Mouse (Mus musculus) retina, postnatal 7 days (tissue): Measurements from ENCODE around the gene Gdap1l1.
"Not testable (repeated sequence)": the region's sequence is repeated elsewhere in the genome, so short reads cannot be mapped to it uniquely, and the experiment has no call there.

Experiments
- DNase-seq: peaks from one replicate; pipeline ENCODE4 v3.0.0-alpha.2; 2012; ENCODE audit warnings: low read depth, low spot score

Gdap1l1 gene

DNA sequence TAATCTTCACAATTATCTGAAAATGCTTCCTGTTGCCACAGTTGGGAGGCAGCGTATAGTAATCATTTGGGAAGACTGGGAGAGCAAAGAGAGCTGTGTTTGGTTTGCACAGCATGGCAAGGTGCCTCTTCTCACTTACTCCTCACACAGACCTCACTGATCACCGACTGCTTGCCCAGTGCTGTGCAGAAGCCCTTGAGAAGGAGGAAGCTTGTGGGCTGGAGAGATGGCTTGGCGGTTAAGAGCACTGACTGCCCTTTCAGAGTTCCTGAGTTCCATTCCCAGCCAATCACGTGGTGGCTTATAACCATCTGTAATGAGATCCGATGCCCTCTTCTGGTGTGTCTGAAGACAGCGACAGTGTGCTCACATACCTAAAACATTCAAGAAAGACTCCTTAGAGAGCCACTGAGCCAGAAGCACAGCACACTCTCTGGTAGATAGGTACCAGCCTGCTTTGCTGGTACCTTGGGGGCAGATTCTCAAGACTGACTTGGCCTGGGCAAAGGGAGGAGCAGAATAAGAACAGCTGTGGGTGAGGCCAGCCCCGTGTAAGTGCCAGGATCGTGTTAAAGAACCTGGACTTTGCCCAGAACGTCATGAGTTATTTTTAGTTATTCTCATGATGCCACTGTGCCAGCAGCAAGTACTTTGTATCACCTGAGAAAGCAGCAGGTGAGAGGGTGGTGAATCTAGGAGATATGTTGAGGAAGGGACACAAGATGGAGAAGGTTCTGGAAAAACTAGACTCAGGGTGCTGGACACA, 15.2 kb upstream of the Gdap1l1 start:
- no peak for DNase-seq

DNA sequence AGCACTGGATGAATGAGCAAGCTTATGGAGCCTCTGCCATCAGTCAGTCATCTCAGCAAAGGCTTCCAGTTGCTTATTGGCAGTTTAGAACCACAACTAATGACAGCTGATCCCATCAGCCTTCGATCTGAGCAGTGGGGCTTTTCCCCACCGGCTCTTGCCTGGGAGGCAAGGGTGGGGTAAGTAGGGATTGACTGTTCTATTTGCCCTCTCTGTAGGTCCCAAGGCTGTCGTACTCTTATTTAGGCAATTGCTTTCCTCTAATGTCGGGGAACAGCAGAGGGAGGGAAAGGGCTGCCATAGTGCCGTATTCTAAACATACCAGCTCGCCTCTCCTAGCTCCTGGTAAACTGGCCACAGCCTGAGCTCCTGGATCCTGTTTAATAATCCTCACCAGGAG, 13.7 kb upstream of the Gdap1l1 start, which contains the start of gene Oser1:
Gene Oser1, minus strand, starts transcription at position 101 of the 400 bp plus-strand sequence.
- DNase-seq, result no peak

DNA sequence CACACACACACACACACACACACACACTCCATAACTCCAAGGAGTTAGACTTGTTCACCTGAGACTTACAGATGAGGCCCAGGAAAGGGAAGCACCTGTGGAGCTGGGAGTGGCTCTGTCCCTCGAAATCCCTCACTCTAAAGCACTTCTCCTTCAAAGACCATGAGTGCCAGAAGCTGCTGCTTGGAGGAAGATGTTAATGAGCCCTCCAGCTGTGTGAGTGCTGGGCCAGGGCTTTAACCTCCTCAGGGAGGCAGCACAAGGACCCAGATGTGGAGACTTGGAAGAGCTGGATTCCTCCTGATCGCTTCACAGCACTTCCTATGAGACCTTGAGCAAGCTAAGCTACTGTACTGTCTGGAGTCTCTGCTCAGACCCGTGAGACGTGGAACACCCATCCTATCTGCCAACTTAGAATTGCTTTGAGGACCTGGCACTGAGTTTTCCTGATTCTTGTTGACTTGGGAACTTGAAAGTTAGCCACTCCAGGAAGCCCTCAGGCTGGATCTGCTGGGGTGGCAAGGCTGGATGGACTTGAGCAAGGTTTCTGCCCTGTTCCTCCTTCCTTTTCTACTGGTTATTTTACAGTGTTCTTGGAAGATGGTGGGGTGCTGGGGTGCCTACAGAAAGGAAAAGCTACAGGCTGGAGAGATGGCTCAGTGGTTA, 9.8 kb upstream of the Gdap1l1 start:
- DNase-seq, result no peak

DNA sequence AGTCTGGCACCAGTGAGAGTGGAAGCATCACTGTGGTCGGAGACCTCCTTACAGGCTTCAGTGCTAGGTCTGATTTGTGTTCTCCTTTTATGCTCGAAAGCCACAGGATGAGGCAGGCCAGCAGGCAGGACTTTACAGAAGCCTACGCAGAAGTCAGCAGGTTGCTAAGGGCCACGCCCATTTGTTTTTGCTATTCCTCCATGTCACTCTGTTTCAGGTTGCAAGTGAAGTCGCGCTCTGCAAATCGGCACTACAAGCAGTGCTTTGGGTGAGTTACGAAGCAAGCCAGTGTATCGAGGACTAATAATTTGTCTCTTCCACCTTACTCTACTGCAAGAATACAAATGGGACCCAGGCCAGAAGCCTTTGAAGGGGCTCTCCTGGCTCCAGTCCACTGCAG, 7.0 kb upstream of the Gdap1l1 start:
- DNase-seq, result no peak

DNA sequence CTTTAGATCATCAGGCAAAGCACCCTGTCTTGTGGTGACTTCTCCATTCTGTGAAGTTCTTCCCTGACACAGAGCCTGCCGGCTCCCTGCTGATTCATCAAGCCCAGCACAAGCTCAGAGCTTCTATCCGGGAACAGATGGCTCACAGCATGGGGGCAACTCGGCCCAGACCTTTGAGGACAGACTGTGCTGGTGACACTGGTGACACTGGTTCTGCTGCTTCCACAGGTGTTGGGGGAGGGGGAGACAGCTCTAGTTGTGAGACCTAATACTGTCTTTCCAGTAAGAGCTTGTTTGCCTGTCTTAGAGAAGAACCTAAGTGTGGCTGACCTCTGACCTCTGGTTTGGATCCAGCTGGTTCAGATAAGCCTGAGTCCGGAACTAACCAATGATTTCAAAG, 4.3 kb upstream of the Gdap1l1 start:
- no peak for DNase-seq

DNA sequence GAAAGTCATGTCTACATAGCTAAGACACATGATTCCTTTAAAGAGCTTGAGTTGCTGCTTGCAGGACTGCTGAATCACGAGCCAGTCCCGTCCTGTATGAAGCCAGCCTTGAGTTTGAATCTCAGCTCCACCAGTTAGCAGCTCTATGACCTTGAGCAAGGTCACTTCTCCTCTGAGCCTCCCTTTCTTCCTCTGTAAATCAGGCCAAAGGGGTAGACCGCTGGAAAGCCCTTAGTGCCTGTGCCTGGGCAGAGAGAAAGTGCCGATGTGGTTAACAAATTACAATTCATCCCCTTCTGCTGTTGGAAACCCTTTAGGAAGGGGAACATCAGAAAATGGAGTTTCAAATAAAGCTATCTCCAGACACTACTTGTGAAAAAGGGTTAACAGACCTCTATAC, 476 bp upstream of the Gdap1l1 start:
- no peak for DNase-seq

DNA sequence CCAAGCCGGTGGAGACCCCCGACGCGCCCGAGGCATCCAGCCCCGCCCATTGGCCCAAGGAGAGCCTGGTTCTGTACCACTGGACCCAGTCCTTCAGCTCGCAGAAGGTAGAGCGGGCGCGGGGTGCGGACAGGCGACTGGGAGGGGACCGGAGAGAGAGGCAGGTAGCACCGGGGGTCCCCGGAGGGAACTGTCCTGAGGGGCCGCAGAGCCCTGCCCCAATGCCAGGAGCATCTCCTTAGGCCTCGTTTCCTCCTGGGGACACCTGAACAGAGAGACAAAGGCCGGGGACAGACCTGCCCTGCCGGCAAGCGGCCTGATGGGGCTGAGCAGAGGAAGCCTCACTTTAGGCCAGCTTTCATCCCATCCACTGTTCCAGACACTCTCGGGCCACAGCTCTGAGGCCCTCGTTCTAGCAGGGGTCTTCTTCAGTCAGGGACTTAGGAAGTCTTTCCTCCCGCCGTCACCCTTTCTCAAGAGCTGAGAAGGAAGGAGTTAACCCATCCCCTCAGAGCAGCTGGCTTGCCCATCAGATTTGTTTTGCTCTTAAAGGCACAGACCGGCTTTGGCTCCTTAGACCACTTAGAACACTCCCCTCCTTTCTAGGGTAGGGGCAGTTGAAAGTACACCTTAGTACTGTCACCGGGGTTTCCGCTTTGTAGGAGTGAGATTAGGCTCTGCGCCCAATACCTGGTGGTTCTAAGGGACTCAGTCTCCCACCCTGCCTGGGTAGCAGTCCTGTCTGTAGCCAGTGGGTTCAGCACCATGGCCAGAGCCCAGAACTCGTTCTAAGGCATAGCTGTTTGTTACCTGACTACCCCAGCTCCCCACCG, 559 bp downstream of the Gdap1l1 start:
- DNase-seq, result no peak

DNA sequence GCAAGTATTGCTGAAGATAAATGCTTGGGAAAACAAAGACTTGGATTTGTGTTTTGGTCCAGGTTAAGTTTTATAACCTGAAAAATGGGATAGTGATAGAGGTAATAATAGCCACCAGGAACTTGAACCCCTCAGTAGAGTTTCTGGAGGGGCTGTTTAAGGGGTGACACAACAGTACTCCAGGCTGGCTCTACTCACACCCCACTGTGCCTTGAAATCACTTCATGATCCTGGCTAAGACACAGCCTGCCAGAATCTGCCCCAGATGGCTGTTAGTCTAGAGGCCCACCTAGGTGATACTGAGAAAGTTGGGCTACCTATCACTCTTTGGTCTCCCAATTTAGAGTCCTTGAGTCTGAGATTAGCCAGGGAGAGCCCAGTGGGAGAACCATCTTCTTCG, 1.2 kb downstream of the Gdap1l1 start:
- no peak for DNase-seq

DNA sequence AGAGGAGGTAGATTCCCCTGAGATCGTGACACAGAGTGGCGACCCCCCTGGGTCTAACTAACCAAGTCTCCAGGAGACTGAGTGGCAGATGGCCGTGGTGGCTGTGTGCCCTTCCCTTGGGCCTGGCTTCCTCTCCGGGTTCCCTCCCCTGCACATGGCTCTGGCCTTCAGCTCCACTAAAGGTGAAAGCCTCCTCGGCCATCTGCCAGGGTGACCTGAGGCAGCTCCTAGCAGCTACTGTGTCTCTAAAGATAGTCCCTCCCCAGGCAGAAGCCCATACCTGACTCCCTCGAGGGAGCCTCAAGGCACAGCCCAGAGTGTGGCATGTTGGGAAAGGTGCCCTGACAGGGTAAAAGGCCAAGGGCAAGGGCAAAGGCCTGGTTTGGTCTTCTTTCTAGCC, 5.3 kb downstream of the Gdap1l1 start:
- no peak for DNase-seq

DNA sequence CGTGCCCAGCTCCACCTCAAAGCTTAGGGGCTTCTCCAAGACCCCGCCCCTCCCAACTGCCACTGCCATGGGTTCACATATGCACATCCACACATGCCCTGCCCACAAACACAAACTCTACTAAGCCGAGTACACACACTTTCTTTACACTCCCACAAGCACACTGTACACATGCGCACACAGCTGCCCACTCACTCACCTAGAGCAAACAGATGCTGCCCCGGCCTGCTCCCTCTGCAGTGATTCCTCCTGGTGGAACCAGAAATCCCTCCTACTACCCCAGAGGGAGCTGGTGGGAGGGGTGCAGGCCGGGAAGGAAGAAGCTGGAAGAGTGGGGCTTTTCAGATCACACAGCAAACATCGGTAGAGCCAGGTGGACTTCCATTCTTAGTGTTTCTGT, 5.7 kb downstream of the Gdap1l1 start:
- DNase-seq, result no peak

DNA sequence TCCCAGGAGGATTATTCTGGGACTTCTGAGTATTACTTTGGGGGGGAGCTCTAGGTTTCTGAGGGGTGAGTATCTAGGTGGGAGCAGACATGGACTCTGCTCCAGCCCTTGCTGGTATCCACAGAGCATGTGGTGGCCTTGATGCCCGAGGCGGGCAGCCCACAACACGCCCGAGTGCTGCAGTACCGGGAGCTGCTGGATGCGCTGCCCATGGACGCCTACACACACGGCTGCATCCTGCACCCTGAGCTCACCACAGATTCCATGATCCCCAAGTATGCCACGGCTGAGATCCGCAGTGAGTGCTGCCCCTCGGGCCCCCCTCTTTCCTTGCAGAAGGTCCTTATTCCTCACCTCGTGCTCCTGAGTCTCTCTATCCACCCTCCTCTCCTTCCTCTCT, 9.1 kb downstream of the Gdap1l1 start:
- DNase-seq, result no peak

DNA sequence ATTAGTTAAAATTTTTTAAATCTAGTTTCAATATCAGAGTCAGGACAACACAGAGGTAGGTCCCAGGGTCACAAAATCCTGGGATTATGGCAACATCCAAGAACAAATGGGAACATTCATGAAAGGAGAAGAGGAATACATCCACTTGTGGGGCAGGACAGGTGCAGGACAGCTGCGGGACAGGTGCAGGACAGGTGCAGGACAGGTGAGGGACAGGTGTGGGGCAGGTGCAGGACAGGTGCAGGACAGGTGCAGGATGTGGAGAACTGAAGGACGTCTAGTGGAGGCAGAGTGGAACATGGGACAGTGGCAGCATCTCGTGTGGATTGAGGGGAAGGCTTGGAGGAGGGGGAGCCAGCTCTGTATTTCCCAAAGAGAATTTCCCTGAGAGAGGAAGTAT, 11.0 kb downstream of the Gdap1l1 start:
- DNase-seq, result no peak

DNA sequence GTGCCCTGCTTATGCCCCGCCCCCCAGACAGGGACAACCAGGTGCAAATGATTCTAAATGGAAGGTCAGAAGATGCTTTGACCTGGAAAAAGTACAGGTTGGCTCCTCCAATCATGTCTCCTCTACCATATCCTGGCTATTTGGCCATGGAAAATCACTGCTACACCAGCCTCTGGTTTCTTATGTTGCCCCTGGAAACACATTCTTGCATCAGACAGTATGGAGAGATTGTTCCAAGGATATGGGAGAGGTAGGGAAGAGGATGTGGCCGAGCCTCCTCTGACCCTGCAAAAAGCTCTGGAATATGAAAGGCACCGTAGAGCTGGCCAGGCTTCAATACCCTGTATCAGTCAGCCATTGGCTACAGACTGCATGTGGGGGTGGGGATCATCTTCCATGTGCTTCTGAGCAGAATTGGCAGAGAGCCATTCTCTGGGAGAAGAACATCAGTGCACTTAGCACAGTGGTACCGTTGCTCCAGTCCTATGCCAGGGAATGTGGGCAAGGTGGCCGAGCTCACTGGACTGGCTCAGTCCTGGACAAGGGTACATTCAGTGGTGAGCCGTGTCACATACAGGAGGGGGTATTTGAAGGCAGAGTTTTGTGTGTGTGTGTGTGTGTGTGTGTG, 12.5 kb downstream of the Gdap1l1 start:
- DNase-seq, result no peak

DNA sequence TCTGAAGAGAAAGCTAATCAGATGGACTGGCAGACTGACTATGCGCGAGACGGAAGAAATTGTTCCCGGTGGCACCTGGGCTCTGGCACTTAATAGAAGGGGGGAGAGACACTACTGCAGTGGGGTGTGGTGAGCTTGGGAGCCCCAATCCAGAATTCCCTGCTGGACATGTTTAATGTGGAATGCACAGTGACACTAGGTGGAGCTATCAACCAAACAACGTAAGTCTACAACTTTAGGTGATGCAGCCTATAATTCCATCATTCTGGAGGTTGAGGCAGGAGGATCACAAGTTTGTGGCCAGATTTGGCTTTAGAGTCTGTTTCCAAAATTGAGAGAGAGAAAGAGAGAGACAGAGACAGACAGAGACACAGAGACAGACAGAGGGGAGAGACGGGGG, 14.5 kb downstream of the Gdap1l1 start:
- no peak for DNase-seq

DNA sequence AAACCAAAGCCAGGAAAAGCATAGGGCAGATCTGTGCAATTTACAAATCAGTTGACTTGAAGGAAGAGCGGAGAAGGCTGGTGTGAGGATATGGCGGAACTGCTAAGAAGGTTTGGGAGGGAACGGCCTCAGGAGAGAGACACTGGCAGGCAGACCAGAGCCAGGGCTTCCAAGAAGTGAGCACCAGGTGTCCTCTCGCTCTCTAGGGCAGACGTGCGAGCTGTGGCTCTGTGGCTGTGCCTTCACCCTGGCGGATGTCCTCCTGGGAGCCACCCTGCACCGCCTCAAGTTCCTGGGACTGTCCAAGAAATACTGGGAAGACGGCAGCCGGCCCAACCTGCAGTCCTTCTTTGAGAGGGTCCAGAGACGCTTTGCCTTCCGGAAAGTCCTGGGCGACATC, 15.1 kb downstream of the Gdap1l1 start:
- DNase-seq, result no peak

DNA sequence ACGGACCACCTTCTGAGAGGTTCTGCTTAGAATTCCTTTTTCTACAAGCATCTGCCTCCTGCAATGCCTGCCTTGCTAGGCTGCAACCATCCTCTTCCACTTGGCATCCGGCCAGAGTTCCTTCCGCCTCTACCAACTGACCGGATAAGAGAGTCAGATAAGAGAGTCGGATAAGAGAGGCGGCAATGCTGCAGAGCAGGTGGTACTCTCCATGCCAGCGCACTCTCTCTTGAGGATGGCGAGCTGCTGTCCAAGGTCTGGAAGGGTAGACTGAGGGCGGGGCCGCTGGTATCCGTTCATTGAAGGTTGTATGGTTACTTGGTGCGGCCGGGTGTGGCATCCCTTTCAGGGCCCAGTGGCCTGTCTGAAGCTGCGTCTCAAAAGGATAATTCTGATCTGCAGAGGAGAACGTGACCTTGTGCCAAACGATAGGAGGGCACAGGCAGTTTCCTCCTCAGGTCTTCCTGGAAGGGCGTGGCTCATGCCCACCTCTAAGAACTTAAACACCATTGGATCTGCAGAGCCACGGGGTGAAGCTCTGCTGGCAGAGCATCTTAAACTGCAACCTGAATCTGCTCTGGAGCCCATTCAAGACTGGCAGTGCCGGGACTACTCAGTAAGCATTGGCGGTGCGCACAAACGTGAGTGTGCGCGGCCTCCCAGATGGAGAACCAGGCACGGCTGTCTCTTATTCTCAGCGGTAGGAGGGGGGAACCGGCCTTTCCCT, 20.4 kb downstream of the Gdap1l1 start:
- no peak for DNase-seq

DNA sequence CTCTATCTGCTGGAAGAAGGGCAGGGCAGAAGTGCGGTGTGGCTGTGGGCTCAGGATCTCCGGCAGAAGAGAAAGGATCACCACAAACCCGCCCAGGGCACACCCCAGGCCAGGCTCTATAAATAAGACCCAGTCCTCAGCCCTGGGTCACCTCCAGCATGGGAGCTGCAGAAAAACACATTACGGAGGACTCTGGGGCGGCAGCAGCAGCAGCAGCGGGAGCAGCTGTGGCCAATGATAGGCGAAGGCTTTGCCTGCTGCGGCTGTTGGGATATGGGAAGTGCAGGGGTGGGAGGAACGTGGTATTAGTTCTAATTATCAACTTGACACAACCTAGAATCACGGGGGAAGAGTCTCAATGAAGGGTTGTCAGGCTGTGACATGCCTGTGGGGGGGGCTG, 21.1 kb downstream of the Gdap1l1 start:
- DNase-seq, result no peak

DNA sequence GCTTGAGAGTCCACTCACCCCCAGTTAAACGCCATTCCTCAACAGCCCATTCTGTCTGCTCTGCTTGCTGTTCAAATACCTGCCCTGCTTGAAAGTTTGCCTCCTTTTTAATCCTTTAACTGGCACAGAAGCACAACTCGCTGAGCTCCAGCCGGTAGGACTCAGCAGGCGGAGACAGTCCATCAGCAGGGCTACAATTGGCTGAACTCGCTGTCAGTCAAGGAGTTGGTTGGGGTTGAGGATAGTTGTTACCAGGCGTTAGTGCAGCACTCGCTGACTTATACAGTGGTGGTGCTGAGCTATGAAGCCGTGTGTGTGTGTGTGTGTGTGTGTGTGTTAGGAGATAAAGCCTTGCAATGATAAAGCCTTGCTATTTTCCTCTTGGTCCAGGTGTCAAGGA, 22.3 kb downstream of the Gdap1l1 start:
- DNase-seq, result no peak

DNA sequence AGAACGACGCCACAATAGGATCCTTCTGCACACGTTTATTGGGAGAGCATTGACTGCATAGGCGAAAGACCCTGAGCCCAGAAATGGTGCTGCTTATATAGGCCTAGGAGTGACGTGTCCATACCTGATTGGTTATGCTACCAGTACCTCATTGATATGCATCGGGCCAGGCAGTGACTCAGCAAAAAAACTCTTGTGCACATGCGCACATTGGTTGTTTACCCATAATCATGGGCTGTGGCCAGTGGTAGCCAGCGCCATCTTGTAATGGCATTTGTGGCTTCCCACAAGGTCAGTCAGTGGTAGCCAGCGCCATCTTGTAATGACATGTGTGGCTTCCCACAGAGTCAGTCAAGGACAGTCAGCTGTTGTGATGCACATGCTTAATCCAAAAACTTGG, 23.0 kb downstream of the Gdap1l1 start:
- not testable (repeated sequence) for DNase-seq

DNA sequence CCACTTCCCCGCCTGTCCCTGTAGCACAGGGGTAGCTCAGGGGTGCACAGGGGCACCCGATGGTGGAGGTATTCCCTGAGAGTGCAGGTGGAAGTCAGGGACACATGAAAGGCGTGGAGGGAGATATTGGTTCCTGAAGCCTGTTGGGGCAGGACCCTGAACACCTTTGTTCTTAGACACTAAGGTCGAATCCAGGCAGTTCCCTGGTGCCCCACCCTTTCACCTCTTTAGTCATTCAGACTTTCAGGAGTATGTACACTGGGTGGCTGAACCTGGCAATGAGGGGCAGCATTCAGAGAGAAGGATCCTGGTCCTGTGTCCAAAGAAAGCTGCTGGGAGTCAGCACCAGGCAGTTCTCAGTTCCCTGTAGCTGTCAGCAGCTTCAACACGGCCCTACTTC, 24.1 kb downstream of the Gdap1l1 start:
- DNase-seq, result no peak

DNA sequence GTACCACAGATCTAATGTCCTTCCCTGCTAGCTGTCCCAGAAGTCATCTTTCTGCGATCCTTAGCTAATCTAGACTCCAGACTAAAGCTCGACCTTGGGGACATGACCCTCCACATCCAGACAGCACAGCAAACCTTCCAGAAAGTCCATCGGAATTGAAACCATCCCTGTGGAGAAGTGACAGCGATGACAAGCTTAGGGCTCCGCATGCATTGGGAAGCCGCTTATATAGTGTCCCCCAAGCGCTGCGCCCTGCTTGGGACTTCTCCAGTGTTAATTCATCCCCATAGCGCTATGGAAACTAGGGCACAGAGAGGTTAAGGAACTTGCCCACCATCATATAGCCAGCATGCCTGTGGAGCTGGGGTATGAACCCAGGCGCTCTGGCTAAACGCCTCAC, 24.5 kb downstream of the Gdap1l1 start:
- DNase-seq, result no peak
